Mouse (Mus musculus) limb, embryonic 14.5 days (tissue): Measurements from ENCODE around the gene Mrvi1. TPM values are rescaled to one million over a fixed set of nuclear protein-coding genes. Genes with fewer than 3 reads are reported as not detected.
A peak's percentile ranks its signal among the peaks of the same experiment; 100 is the strongest.

Source experiments
- ATAC-seq: fragments of 200-750 bp; cut with Nextera tagmentation; 2 replicates; pipeline ENCODE4 v1.8.0; 2017; ENCODE audit warnings: low read depth, moderate number of reproducible peaks, moderate TSS enrichment; ENCODE audit not compliant: low FRiP score
- DNase-seq: peaks from one replicate; pipeline ENCODE4 v3.0.0-alpha.2; 2015; ENCODE audit warnings: low spot score
- H3K27ac ChIP-seq: fragments of 300-500 bp; sonication (generic); replicated peaks from 2 replicates; pipeline ENCODE4 v1.5.1; 2014; ENCODE audit warnings: low read depth, mild to moderate bottlenecking, low read length, moderate library complexity, mixed read lengths
- H3K27me3 ChIP-seq: fragments of 300-500 bp; sonication (generic); 2 replicates; pipeline ENCODE4 v1.6.1; 2014; ENCODE audit warnings: low read length, mixed read lengths; ENCODE audit not compliant: control insufficient read depth, insufficient read depth
- H3K36me3 ChIP-seq: fragments of 300-500 bp; sonication (generic); 2 replicates; pipeline ENCODE4 v1.6.1; 2014; ENCODE audit warnings: mild to moderate bottlenecking, low read length, moderate library complexity, mixed read lengths; ENCODE audit not compliant: control insufficient read depth, insufficient read depth
- H3K4me1 ChIP-seq: fragments of 300-500 bp; sonication (generic); 2 replicates; pipeline ENCODE4 v1.6.1; 2014; ENCODE audit warnings: antibody characterized with exemption, low read length, mixed read lengths; ENCODE audit not compliant: control insufficient read depth, insufficient read depth
- H3K4me2 ChIP-seq: fragments of 300-500 bp; sonication (generic); replicated peaks from 2 replicates; pipeline ENCODE4 v1.6.1; 2014; ENCODE audit warnings: low read depth, mild to moderate bottlenecking, low read length, moderate library complexity; ENCODE audit not compliant: severe bottlenecking
- H3K4me3 ChIP-seq: fragments of 300-500 bp; sonication (generic); replicated peaks from 2 replicates; pipeline ENCODE4 v1.5.1; 2014; ENCODE audit warnings: low read length
- H3K9ac ChIP-seq: fragments of 300-500 bp; sonication (generic); 2 replicates; pipeline ENCODE4 v1.6.1; 2014; ENCODE audit warnings: mild to moderate bottlenecking, low read depth, low read length, moderate library complexity; ENCODE audit not compliant: severe bottlenecking
- H3K9me3 ChIP-seq: fragments of 300-500 bp; sonication (generic); 2 replicates; pipeline ENCODE4 v1.6.1; 2016; ENCODE audit warnings: low read length; ENCODE audit not compliant: control insufficient read depth
- POLR2A ChIP-seq: fragments of 200-500 bp; IDR thresholded peaks from 2 replicates; pipeline ENCODE4 v1.8.0; 2012; ENCODE audit warnings: inconsistent platforms, mild to moderate bottlenecking, moderate library complexity, borderline replicate concordance; ENCODE audit not compliant: insufficient read depth, insufficient read length; ENCODE audit errors: extremely low read depth
- WGBS: fragments of 180-500 bp; shearing (Covaris S2); extraction: QIAGEN DNeasy Blood & Tissue Kit; methylation state at CpG from one replicate; pipeline ENCODE4 v1.1.7; 2014; 5-methylcytosine and 5-hydroxymethylcytosine counted together
- polyA plus RNA-seq, 2 experiments: library from polyadenylated mRNA; depleted of rRNA in 1 of 2; stranded (reverse) in 1 of 2; unstranded in 1 of 2; fragments of >200 nt; fragmentation: Nextera tagmentation in 1 of 2; extraction: Ambion mirVana in 1 of 2; gene quantifications; 2 replicates each; pipeline versions ENCODE4 v1.2.1 to v1.2.3; 2012 to 2014

The Mrvi1 gene
- polyA plus RNA-seq, 2 experiments, result 1.0 to 1.2 TPM

- no peak for DNase-seq
- ATAC-seq, result peak; percentile 53; the same call in 1 of the 2 replicates
- H3K36me3 ChIP-seq, result peaks cover 11% of the 10 kb centered on the region
- no peaks in the 10 kb centered on the region for H3K27me3 ChIP-seq
- TF ChIP-seq POLR2A, result no peak
- peak overlapping the region; percentile 39; the same call in 1 of the 2 replicates for H3K27ac ChIP-seq
- WGBS, result 29% methylated on average over 4 of the region's 4 CpGs
- H3K9ac ChIP-seq, result no peak overlapping the region
- H3K4me2 ChIP-seq, result no peak overlapping the region
- peaks cover 17% of the 10 kb centered on the region; the same call in 1 of the 2 replicates for H3K4me1 ChIP-seq
- no peaks in the 10 kb centered on the region for H3K9me3 ChIP-seq
- H3K4me3 ChIP-seq, result no peak overlapping the region
These were observed 160.2 kb downstream of the Mrvi1 start for GRCm38 (mm10) chr7:110822055-110822454.

DNA sequence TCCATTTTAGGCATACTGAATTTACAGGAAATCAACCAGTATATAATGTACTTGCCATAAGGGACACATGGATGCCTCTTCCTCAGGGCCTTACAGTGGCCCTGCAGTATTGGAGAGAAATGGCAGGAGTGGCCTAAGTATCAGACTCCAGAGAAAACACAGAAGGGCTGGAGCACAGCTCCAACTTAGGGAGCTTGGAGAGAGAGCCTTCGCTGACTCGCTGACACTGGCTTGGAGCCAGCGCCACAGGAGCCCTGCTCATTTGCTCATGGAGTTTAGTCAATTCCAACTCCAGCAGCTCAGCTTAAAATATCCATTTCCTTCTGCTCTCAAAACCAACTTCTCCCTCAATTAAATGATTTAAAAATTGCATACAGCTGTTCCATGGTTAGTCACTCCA, 160.6 kb downstream of the Mrvi1 start:
- 27% methylated on average over 3 of the region's 3 CpGs for WGBS

DNA sequence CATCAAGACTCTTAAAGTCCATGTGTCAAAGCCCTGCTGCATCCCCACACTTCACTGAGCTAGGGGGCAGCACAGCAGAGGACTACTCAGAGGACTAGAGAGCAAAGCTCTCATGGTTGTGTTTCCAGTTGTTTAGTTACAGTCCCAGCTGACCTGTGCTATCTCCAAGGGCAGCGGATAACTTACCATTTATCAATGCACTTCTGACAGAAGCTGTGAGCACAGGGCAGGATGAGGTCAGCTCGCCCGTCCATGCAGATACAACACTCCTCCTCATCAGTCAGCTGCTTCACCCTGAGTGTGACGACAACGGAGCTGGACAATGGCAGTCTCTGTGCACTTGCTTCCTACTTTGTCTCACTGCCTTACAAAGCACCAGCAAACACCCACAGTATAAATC, 161.2 kb downstream of the Mrvi1 start:
- WGBS, result 61% methylated on average over 5 of the region's 5 CpGs

More for the DNA sequence above, 160.6 kb downstream of the Mrvi1 start:
- TF ChIP-seq POLR2A, result no peak
- no peak overlapping the region for H3K4me3 ChIP-seq
- H3K9ac ChIP-seq, result no peak overlapping the region
- H3K9me3 ChIP-seq, result no peaks in the 10 kb centered on the region
- no peak overlapping the region for H3K27ac ChIP-seq
- H3K36me3 ChIP-seq, result peaks cover 11% of the 10 kb centered on the region
- ATAC-seq (peak; percentile 79), DNase-seq (peak; percentile 72)
- H3K4me2 ChIP-seq, result no peak overlapping the region
- peaks cover 17% of the 10 kb centered on the region; the same call in 1 of the 2 replicates for H3K4me1 ChIP-seq
- no peaks in the 10 kb centered on the region for H3K27me3 ChIP-seq

DNA sequence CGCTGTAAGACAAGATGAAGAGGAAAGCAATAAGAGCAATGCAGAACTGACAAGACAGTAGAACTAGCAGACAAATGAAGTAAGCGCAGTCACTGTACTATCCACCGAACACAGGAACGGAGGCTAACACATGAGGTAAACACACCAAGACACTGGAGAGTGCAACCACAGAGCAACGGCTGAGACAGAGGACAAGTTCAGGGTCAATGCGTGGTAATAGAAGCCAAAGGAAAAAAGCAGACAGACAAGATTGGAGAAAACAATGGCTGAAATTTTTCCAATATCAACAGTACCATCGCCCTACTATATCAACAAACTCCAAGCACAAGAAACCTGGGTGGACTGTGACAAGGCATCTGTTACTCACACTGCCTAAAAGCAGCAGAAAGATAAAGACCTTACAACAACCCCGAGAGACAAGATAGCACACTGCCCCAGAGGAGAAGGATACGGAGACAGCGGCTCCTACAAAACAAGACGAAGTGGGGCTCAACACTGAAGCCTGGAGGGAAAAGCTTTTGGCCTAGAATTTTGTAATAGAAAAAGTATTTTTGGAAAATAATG, 163.4 kb downstream of the Mrvi1 start:
- Histone ChIP-seq H3K4me2 (no peak overlapping the region), H3K36me3 (no peaks in the 10 kb centered on the region; the same call in none of the 2 replicates), H3K9ac (no peak overlapping the region), H3K27ac (no peak overlapping the region), H3K4me3 (no peak overlapping the region), H3K9me3 (no peaks in the 10 kb centered on the region), H3K27me3 (no peaks in the 10 kb centered on the region), H3K4me1 (peaks cover 17% of the 10 kb centered on the region; the same call in 1 of the 2 replicates)
- 92% methylated on average over 11 of the region's 11 CpGs for WGBS
- ATAC-seq (no peak), DNase-seq (no peak)
- TF ChIP-seq POLR2A, result no peak

More for the DNA sequence above, 161.2 kb downstream of the Mrvi1 start:
- Histone ChIP-seq H3K9ac (no peak overlapping the region), H3K4me1 (peaks cover 17% of the 10 kb centered on the region; the same call in 1 of the 2 replicates), H3K4me2 (no peak overlapping the region), H3K27me3 (no peaks in the 10 kb centered on the region), H3K4me3 (no peak overlapping the region), H3K27ac (peak overlapping the region; percentile 34; the same call in 1 of the 2 replicates), H3K36me3 (peaks cover 11% of the 10 kb centered on the region), H3K9me3 (no peaks in the 10 kb centered on the region)
- DNase-seq (no peak), ATAC-seq (no peak)
- no peak for TF ChIP-seq POLR2A

Other genes starting within 250 kb of the Mrvi1 start
- gene Ampd3, start 214.3 kb downstream of the Mrvi1 start, polyA plus RNA-seq (2012; rRNA removed), result 6.6 and 7.0 TPM in 2 replicates
- 6.9 and 7.1 TPM in 2 replicates for gene Ampd3, start 214.3 kb downstream of the Mrvi1 start, polyA plus RNA-seq (2014; fragmentation: Nextera tagmentation; extraction: Ambion mirVana)
- gene Rnf141, start 138.0 kb downstream of the Mrvi1 start, polyA plus RNA-seq (2012; rRNA removed), result 19.4 and 22.0 TPM in 2 replicates
- 21.6 and 22.3 TPM in 2 replicates for gene Rnf141, start 138.0 kb downstream of the Mrvi1 start, polyA plus RNA-seq (2014; fragmentation: Nextera tagmentation; extraction: Ambion mirVana)
- gene Lyve1, start 119.2 kb downstream of the Mrvi1 start, polyA plus RNA-seq (2012; rRNA removed), result 9.7 and 10.6 TPM in 2 replicates
- 5.1 and 10.2 TPM in 2 replicates for gene Lyve1, start 119.2 kb downstream of the Mrvi1 start, polyA plus RNA-seq (2014; fragmentation: Nextera tagmentation; extraction: Ambion mirVana)
- gene Ctr9, start 46.5 kb upstream of the Mrvi1 start, polyA plus RNA-seq (2012; rRNA removed), result 29.8 and 36.0 TPM in 2 replicates
- 57.6 and 67.0 TPM in 2 replicates for gene Ctr9, start 46.5 kb upstream of the Mrvi1 start, polyA plus RNA-seq (2014; fragmentation: Nextera tagmentation; extraction: Ambion mirVana)
- 350 and 352 TPM in 2 replicates for gene Eif4g2, start 100.6 kb upstream of the Mrvi1 start, polyA plus RNA-seq (2012; rRNA removed)
- gene Eif4g2, start 100.6 kb upstream of the Mrvi1 start, polyA plus RNA-seq (2014; fragmentation: Nextera tagmentation; extraction: Ambion mirVana), result 921 and 939 TPM in 2 replicates